Mouse (Mus musculus) E14TG2a.4 (cell line): ENCODE measurements around the gene Zfp827.

Source experiments
- CTCF ChIP-seq: conservative IDR thresholded peaks from 2 replicates; pipeline ENCODE4 v1.5.1; 2014; ENCODE audit warnings: low read length
- NANOG ChIP-seq: IDR thresholded peaks from 2 replicates; pipeline ENCODE4 v1.6.1; 2014; ENCODE audit warnings: borderline replicate concordance, low read length, mixed read lengths
- POU5F1 ChIP-seq: IDR thresholded peaks from 2 replicates; pipeline ENCODE4 v1.6.1; 2014; ENCODE audit warnings: low read length, borderline replicate concordance

DNA sequence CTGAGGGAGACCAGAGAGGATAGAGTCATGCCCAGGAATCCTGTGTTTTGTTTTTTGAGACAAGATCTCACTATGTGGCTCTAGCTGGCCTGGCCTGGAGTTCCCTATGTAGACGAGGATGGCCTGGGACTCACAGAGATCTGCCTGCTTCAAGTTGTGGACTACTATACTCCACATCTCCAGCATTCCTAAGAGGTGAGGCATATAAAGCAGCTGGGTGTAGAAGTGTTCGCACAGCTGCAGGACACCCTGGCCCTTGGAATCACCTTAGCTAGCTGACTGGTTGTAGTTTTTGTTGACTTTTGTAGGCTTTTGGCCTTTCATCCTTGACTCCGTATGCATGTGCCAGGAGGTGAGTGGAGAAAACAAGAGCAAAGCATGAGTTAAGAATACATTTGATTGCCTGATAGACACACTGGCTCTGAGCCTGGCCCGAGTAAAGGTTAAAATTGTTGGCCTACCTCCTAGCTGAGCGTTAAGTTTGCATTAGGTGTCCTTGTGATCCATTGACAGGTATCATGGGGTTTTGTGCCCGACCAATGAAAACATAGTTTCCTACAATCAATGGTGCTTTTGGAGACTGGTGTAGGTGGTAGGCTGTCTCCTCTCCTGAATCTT lies 20.3 kb downstream of the Zfp827 start:
- TF ChIP-seq CTCF = no peak
- no peak for TF ChIP-seq NANOG
- no peak for TF ChIP-seq POU5F1
